Mouse (Mus musculus): Measurements from ENCODE around the gene Pkmyt1. TPM values are rescaled to one million over a fixed set of nuclear protein-coding genes. Genes with fewer than 3 reads are reported as not detected.
A peak's percentile ranks its signal among the peaks of the same experiment; 100 is the strongest.

Gene Pkmyt1
- polyA plus RNA-seq, 1 experiment, result 10.3 TPM

- WGBS, result 1% methylated on average over 42 of the region's 45 CpGs
- no peak for DNase-seq
- Histone ChIP-seq H3K27ac (ENCODE audit: insufficient read depth, low read length) (no peak within 1 kb of the TSS), H3K4me3 (replicated peaks; ENCODE audit: insufficient read depth, low read depth, low read length) (peak within 1 kb of the TSS; percentile 25), H3K4me1 (ENCODE audit: control insufficient read depth, insufficient read depth, low read length) (0 out of 2 replicates have a peak, but pooled peaks cover 16% of the 10 kb centered on the region), H3K27me3 (ENCODE audit: control insufficient read depth, insufficient read depth, low read length) (no peaks in the 10 kb centered on the region; the same call in 1 of the 2 replicates)
- no peak for TF ChIP-seq POLR2A (IDR thresholded peaks at IDR 0.05; ENCODE audit: borderline replicate concordance, insufficient read depth, low read length)
These were observed 19.4 kb downstream of the Pkmyt1 start, which contains the start of gene Kremen2 for GRCm38 (mm10) chr17:23745301-23746251. Gene Kremen2 (minus strand): TSS chr17:23745833.

GRCm38 (mm10) chr17:23746311-23746710 is 20.2 kb downstream of the Pkmyt1 start:
- Histone ChIP-seq H3K27me3 (ENCODE audit: control insufficient read depth, insufficient read depth, low read length) (no peaks in the 10 kb centered on the region; the same call in 1 of the 2 replicates), H3K4me1 (ENCODE audit: control insufficient read depth, insufficient read depth, low read length) (0 out of 2 replicates have a peak, but pooled peaks cover 13% of the 10 kb centered on the region), H3K27ac (ENCODE audit: insufficient read depth, low read length) (no peak overlapping the region), H3K4me3 (replicated peaks; ENCODE audit: insufficient read depth, low read depth, low read length) (peak overlapping the region; percentile 25)
- WGBS, result 11% methylated on average over 12 of the region's 12 CpGs
- no peak for DNase-seq
- TF ChIP-seq CTCF (IDR thresholded peaks at IDR 0.05; ENCODE audit: borderline replicate concordance, insufficient read depth, low read depth, low read length) (no peak; the same call in 1 of the 2 replicates), POLR2A (IDR thresholded peaks at IDR 0.05; ENCODE audit: borderline replicate concordance, insufficient read depth, low read length) (no peak)

- WGBS, result 90% methylated on average over 3 of the region's 3 CpGs
- TF ChIP-seq CTCF (IDR thresholded peaks at IDR 0.05; ENCODE audit: borderline replicate concordance, insufficient read depth, low read depth, low read length) (no peak), POLR2A (IDR thresholded peaks at IDR 0.05; ENCODE audit: borderline replicate concordance, insufficient read depth, low read length) (no peak)
- no peaks in the 10 kb centered on the region; the same call in 1 of the 2 replicates for H3K27me3 ChIP-seq (ENCODE audit: control insufficient read depth, insufficient read depth, low read length)
- no peak for DNase-seq
- H3K27ac ChIP-seq (ENCODE audit: insufficient read depth, low read length), result no peak overlapping the region
- no peak overlapping the region for H3K4me3 ChIP-seq (replicated peaks; ENCODE audit: insufficient read depth, low read depth, low read length)
- H3K4me1 ChIP-seq (ENCODE audit: control insufficient read depth, insufficient read depth, low read length), result 0 out of 2 replicates have a peak, but pooled peaks cover 13% of the 10 kb centered on the region
These were observed 20.6 kb downstream of the Pkmyt1 start for GRCm38 (mm10) chr17:23746767-23747166.

- H3K27ac ChIP-seq (ENCODE audit: insufficient read depth, low read length), result no peak overlapping the region
- 84% methylated on average over 3 of the region's 3 CpGs for WGBS
- no peaks in the 10 kb centered on the region; the same call in 1 of the 2 replicates for H3K27me3 ChIP-seq (ENCODE audit: control insufficient read depth, insufficient read depth, low read length)
- H3K4me3 ChIP-seq (replicated peaks; ENCODE audit: insufficient read depth, low read depth, low read length), result no peak overlapping the region
- TF ChIP-seq CTCF (IDR thresholded peaks at IDR 0.05; ENCODE audit: borderline replicate concordance, insufficient read depth, low read depth, low read length) (no peak), POLR2A (IDR thresholded peaks at IDR 0.05; ENCODE audit: borderline replicate concordance, insufficient read depth, low read length) (no peak)
- 0 out of 2 replicates have a peak, but pooled peaks cover 13% of the 10 kb centered on the region for H3K4me1 ChIP-seq (ENCODE audit: control insufficient read depth, insufficient read depth, low read length)
- no peak for DNase-seq
These were observed 21.3 kb downstream of the Pkmyt1 start for GRCm38 (mm10) chr17:23747471-23747870.

GRCm38 (mm10) chr17:23748026-23748425 is 21.9 kb downstream of the Pkmyt1 start:
- no peak for DNase-seq
- 35% methylated on average over 6 of the region's 6 CpGs for WGBS
- no peak overlapping the region for H3K4me3 ChIP-seq (replicated peaks; ENCODE audit: insufficient read depth, low read depth, low read length)
- H3K4me1 ChIP-seq (ENCODE audit: control insufficient read depth, insufficient read depth, low read length), result 0 out of 2 replicates have a peak, but pooled peaks cover 13% of the 10 kb centered on the region
- TF ChIP-seq CTCF (IDR thresholded peaks at IDR 0.05; ENCODE audit: borderline replicate concordance, insufficient read depth, low read depth, low read length) (no peak), POLR2A (IDR thresholded peaks at IDR 0.05; ENCODE audit: borderline replicate concordance, insufficient read depth, low read length) (no peak)
- no peaks in the 10 kb centered on the region; the same call in 1 of the 2 replicates for H3K27me3 ChIP-seq (ENCODE audit: control insufficient read depth, insufficient read depth, low read length)
- no peak overlapping the region for H3K27ac ChIP-seq (ENCODE audit: insufficient read depth, low read length)

GRCm38 (mm10) chr17:23748631-23749391 is 22.7 kb downstream of the Pkmyt1 start:
- Histone ChIP-seq H3K27me3 (ENCODE audit: control insufficient read depth, insufficient read depth, low read length) (no peaks in the 10 kb centered on the region; the same call in 1 of the 2 replicates), H3K4me3 (replicated peaks; ENCODE audit: insufficient read depth, low read depth, low read length) (peak overlapping the region; percentile 42), H3K27ac (ENCODE audit: insufficient read depth, low read length) (no peak overlapping the region), H3K4me1 (ENCODE audit: control insufficient read depth, insufficient read depth, low read length) (0 out of 2 replicates have a peak, but pooled peaks cover 13% of the 10 kb centered on the region)
- peak; percentile 72 to 78 for DNase-seq
- peak; percentile 71 for TF ChIP-seq CTCF (IDR thresholded peaks at IDR 0.05; ENCODE audit: borderline replicate concordance, insufficient read depth, low read depth, low read length)
- no peak for TF ChIP-seq POLR2A (IDR thresholded peaks at IDR 0.05; ENCODE audit: borderline replicate concordance, insufficient read depth, low read length)
- WGBS, result 36% methylated on average over 10 of the region's 10 CpGs

GRCm38 (mm10) chr17:23749400-23750191 is 23.5 kb downstream of the Pkmyt1 start:
- no peaks in the 10 kb centered on the region; the same call in 1 of the 2 replicates for H3K27me3 ChIP-seq (ENCODE audit: control insufficient read depth, insufficient read depth, low read length)
- H3K27ac ChIP-seq (ENCODE audit: insufficient read depth, low read length), result no peak overlapping the region
- 77% methylated on average over 11 of the region's 11 CpGs for WGBS
- no peak for TF ChIP-seq POLR2A (IDR thresholded peaks at IDR 0.05; ENCODE audit: borderline replicate concordance, insufficient read depth, low read length)
- no peak for TF ChIP-seq CTCF (IDR thresholded peaks at IDR 0.05; ENCODE audit: borderline replicate concordance, insufficient read depth, low read depth, low read length)
- 0 out of 2 replicates have a peak, but pooled peaks cover 13% of the 10 kb centered on the region for H3K4me1 ChIP-seq (ENCODE audit: control insufficient read depth, insufficient read depth, low read length)
- H3K4me3 ChIP-seq (replicated peaks; ENCODE audit: insufficient read depth, low read depth, low read length), result peak overlapping the region; percentile 42
- DNase-seq, result no peak

Data from cerebellum, adult 2 months (tissue).